Mouse (Mus musculus) E14TG2a.4 (cell line): Measurements from ENCODE around the gene Gm14496.
"Not testable (repeated sequence)": the region's sequence is repeated elsewhere in the genome, so short reads cannot be mapped to it uniquely, and the experiment has no call there.

Experiments used
- H3K27me3 ChIP-seq: 2 replicates; pipeline ENCODE4 v1.6.1; 2014; ENCODE audit warnings: low read length, control low read depth; ENCODE audit not compliant: insufficient read depth
- H3K36me3 ChIP-seq: 2 replicates; pipeline ENCODE4 v1.6.1; 2014; ENCODE audit warnings: low read length, control low read depth; ENCODE audit not compliant: insufficient read depth
- H3K4me1 ChIP-seq: replicated peaks from 2 replicates; pipeline ENCODE4 v1.6.1; 2014; ENCODE audit warnings: low read depth, low read length, control low read depth
- H3K4me3 ChIP-seq: replicated peaks from 2 replicates; pipeline ENCODE4 v1.5.1; 2014; ENCODE audit warnings: mild to moderate bottlenecking, low read length
- H3K9me3 ChIP-seq: 2 replicates; pipeline ENCODE4 v1.6.1; 2014; ENCODE audit warnings: low read length, control low read depth
- CTCF ChIP-seq: conservative IDR thresholded peaks from 2 replicates; pipeline ENCODE4 v1.5.1; 2014; ENCODE audit warnings: low read length
- NANOG ChIP-seq: IDR thresholded peaks from 2 replicates; pipeline ENCODE4 v1.6.1; 2014; ENCODE audit warnings: borderline replicate concordance, low read length, mixed read lengths
- POU5F1 ChIP-seq: IDR thresholded peaks from 2 replicates; pipeline ENCODE4 v1.6.1; 2014; ENCODE audit warnings: low read length, borderline replicate concordance

The Gm14496 gene

DNA sequence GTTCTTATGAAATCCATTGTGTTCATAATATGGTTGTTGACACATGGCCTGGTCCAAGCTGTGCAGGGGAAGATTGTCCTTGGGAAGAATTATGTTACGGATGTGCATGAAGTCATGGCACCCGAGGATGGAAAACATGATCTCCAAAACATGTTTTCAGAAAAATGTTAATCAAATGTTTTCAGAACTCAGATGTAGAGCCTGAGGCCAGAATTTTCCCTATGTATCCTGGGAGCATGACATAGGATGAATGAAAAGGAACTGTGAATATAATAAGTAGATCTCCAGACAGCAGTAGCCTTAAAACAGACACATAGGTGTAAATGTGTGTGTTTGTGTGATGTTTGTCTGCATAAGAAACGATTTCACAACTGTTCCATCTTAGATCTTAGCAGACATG, at the start of gene Gm14496:
Gm14496 (plus strand) TSS at position 301 of the 400 bp plus-strand sequence.
- Histone ChIP-seq H3K4me3 (no peak within 1 kb of the TSS), H3K4me1 (peaks cover 3% of the 10 kb centered on the region; the same call in 1 of the 2 replicates), H3K36me3 (no peaks in the 10 kb centered on the region), H3K9me3 (no peaks in the 10 kb centered on the region), H3K27me3 (0 out of 2 replicates have a peak, but pooled peaks cover 3% of the 10 kb centered on the region)
- TF ChIP-seq NANOG: no peak
- TF ChIP-seq POU5F1: no peak
- no peak for TF ChIP-seq CTCF

- H3K36me3 ChIP-seq, H3K9me3 ChIP-seq, H3K27me3 ChIP-seq, H3K4me1 ChIP-seq: not testable (repeated sequence)
- H3K4me3 ChIP-seq: peak overlapping the region; percentile 66
Observed at GRCm38 (mm10) chr2:181952747-181953680, 37.9 kb upstream of the Gm14496 start.

- peaks cover 37% of the 10 kb centered on the region for H3K9me3 ChIP-seq
- TF ChIP-seq POU5F1 (no peak), CTCF (no peak), NANOG (no peak)
Observed at GRCm38 (mm10) chr2:181968395-181968794, 22.5 kb upstream of the Gm14496 start.

DNA sequence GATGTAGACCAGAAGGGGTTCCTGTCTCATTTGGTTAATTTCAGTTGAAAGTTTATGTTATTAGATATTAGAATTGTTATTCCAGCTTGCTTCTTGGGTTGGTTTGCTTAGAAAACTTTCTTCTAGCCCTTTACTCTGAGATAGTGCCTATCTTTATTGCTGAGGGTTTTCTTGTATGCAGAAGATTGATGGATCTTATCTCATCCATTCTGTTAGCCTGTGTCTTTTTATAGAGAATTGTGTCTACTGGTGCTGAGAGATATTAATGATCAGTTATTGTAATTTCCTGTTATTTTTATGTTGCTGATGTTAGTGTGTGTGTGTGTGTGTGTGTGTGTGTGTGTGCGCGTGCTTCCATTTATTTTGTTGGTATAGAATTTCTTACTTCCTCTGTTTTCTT, 21.7 kb upstream of the Gm14496 start:
- peaks cover 32% of the 10 kb centered on the region for H3K9me3 ChIP-seq
- no peaks in the 10 kb centered on the region for H3K4me1 ChIP-seq
- H3K36me3 ChIP-seq: no peaks in the 10 kb centered on the region
- no peaks in the 10 kb centered on the region for H3K27me3 ChIP-seq
- TF ChIP-seq POU5F1 (no peak), NANOG (no peak), CTCF (no peak)
- H3K4me3 ChIP-seq: no peak overlapping the region

More at GRCm38 (mm10) chr2:181968395-181968794, 22.5 kb upstream of the Gm14496 start:
- Histone ChIP-seq H3K4me1 (no peaks in the 10 kb centered on the region), H3K27me3 (no peaks in the 10 kb centered on the region), H3K4me3 (no peak overlapping the region), H3K36me3 (no peaks in the 10 kb centered on the region)

GRCm38 (mm10) chr2:181981969-181982368, 9.0 kb upstream of the Gm14496 start:
- not testable (repeated sequence) for H3K4me3 ChIP-seq, H3K9me3 ChIP-seq, H3K36me3 ChIP-seq, H3K27me3 ChIP-seq
- H3K4me1 ChIP-seq: peaks cover 23% of the 10 kb centered on the region
